ENCODE assay signal across 20 mouse cellular contexts in the genomic region with DNA sequence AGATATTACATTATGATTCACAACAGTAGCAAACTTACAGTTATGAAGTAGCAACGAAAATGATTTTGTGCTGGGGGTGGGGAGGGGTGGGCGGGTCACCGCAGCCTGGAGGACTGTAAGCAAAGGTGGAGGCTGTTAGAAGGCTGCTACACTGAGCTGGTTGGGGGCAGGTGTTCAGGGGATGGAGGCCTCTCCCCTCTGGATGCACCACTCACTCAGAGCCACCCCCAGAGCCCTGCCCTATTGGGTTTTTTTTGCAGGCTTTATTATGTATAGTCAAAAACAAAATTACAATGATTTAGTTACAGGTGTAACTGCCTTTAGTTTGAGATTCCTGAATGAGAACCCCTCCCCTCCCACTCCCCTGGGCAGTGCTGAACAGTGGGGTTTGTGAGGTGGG.
"Had no signal": no experiment of that assay in that cellular context is flagged by ENCODE, and none has a peak within 500 bp of the region (broad histone marks: within the 10 kb centered on the region; RNA-seq: fewer than 3 reads in every experiment).

No protein-coding gene starts in this region.

- H3K4me2 ChIP-seq: limb, embryonic 13.5 days; liver, embryonic 12.5 days; liver, embryonic 15.5 days; lung, embryonic 15.5 days; midbrain, embryonic 13.5 days; stomach, embryonic 15.5 days had no signal

- H3K9me3 ChIP-seq: limb, embryonic 10.5 days; limb, embryonic 13.5 days; liver, embryonic 12.5 days; liver, embryonic 15.5 days; lung, embryonic 15.5 days; midbrain, embryonic 10.5 days; midbrain, embryonic 13.5 days; stomach, embryonic 15.5 days had no signal

- H3K27me3 ChIP-seq: limb, embryonic 13.5 days; liver, embryonic 12.5 days; liver, embryonic 15.5 days; lung, embryonic 15.5 days; stomach, embryonic 15.5 days had no signal

- H3K9ac ChIP-seq: limb, embryonic 13.5 days; liver, embryonic 12.5 days; liver, embryonic 15.5 days; lung, embryonic 15.5 days; midbrain, embryonic 13.5 days; stomach, embryonic 15.5 days had no signal

- H3K27ac ChIP-seq: limb, embryonic 10.5 days; limb, embryonic 13.5 days; liver, embryonic 12.5 days; liver, embryonic 15.5 days; lung, embryonic 15.5 days; midbrain, embryonic 10.5 days; midbrain, embryonic 13.5 days; stomach, embryonic 15.5 days had no signal

- H3K4me1 ChIP-seq: limb, embryonic 10.5 days; limb, embryonic 13.5 days; liver, embryonic 12.5 days; liver, embryonic 15.5 days; lung, embryonic 15.5 days; megakaryocyte, embryonic 14.5 days; midbrain, embryonic 13.5 days; stomach, embryonic 15.5 days had no signal

- H3K36me3 ChIP-seq: limb, embryonic 13.5 days; liver, embryonic 12.5 days; liver, embryonic 15.5 days; lung, embryonic 15.5 days; stomach, embryonic 15.5 days had no signal

- H3K4me3 ChIP-seq: limb, embryonic 10.5 days; limb, embryonic 13.5 days; liver, embryonic 12.5 days; liver, embryonic 15.5 days; lung, embryonic 15.5 days; megakaryocyte, embryonic 14.5 days; midbrain, embryonic 10.5 days; midbrain, embryonic 13.5 days; stomach, embryonic 15.5 days had no signal

- DNase-seq: kidney, adult 2 months; kidney, postnatal 10 days; kidney, postnatal 36 days; liver; lung, adult 18-20 months; lung, postnatal 10 days; lung, postnatal 36 days; thymus, adult 2 months; thymus, postnatal 14 days; thymus, postnatal 4 days had no signal

- ATAC-seq: liver, embryonic 12.5 days; midbrain, embryonic 13.5 days; midbrain, embryonic 16.5 days had no signal
